Mouse (Mus musculus) granulocyte monocyte progenitor cell, adult 5-6 weeks (primary cell): ENCODE measurements around the gene Camk2n1. TPM values are rescaled to one million over a fixed set of nuclear protein-coding genes. Genes with fewer than 3 reads are reported as not detected.

Experiments
- ATAC-seq: replicated peaks from 2 replicates; pipeline ENCODE4 v1.8.0; 2016; ENCODE audit warnings: mild to moderate bottlenecking, moderate TSS enrichment, inconsistent platforms; ENCODE audit not compliant: poor library complexity, severe bottlenecking
- total RNA-seq, 2 experiments: library from RNA; stranded (forward) in 1 of 2; stranded (reverse) in 1 of 2; fragments of 200-712, 200-1000 nt in 1 of 2; fragments of >200 nt in 1 of 2; fragmentation: Nextera tagmentation in 1 of 2; gene quantifications; 2 replicates each; pipeline ENCODE4 v1.2.3; 2014 to 2017

Gene Camk2n1
- total RNA-seq, 2 experiments from 2014 or later, result not detected

- ATAC-seq, result peak; percentile 92
Observed at GRCm38 (mm10) chr4:138463832-138464487, 9.8 kb downstream of the Camk2n1 start.

GRCm38 (mm10) chr4:138464667-138465353 is 10.7 kb downstream of the Camk2n1 start:
- peak; percentile 6 for ATAC-seq

GRCm38 (mm10) chr4:138465446-138465845 is 11.3 kb downstream of the Camk2n1 start:
- no peak for ATAC-seq

GRCm38 (mm10) chr4:138466690-138467089 is 12.6 kb downstream of the Camk2n1 start:
- ATAC-seq, result no peak

GRCm38 (mm10) chr4:138467451-138467850 is 13.3 kb downstream of the Camk2n1 start:
- no peak for ATAC-seq

GRCm38 (mm10) chr4:138469080-138469479 is 15.0 kb downstream of the Camk2n1 start:
- no peak for ATAC-seq

- ATAC-seq, result no peak
Observed at GRCm38 (mm10) chr4:138471241-138471640, 17.1 kb downstream of the Camk2n1 start.

- ATAC-seq, result no peak
Observed at GRCm38 (mm10) chr4:138479595-138479994, 25.5 kb downstream of the Camk2n1 start.

- ATAC-seq, result no peak
Observed at GRCm38 (mm10) chr4:138480962-138481361, 26.8 kb downstream of the Camk2n1 start.

GRCm38 (mm10) chr4:138482721-138483120 is 28.6 kb downstream of the Camk2n1 start:
- no peak for ATAC-seq

GRCm38 (mm10) chr4:138488241-138488640 is 34.1 kb downstream of the Camk2n1 start:
- no peak for ATAC-seq

GRCm38 (mm10) chr4:138491088-138491487 is 37.0 kb downstream of the Camk2n1 start:
- no peak for ATAC-seq

GRCm38 (mm10) chr4:138493161-138494001 is 39.3 kb downstream of the Camk2n1 start:
- ATAC-seq, result peak; percentile 50

GRCm38 (mm10) chr4:138494905-138495304 is 40.8 kb downstream of the Camk2n1 start:
- ATAC-seq, result no peak

GRCm38 (mm10) chr4:138495775-138496174 is 41.7 kb downstream of the Camk2n1 start:
- ATAC-seq, result no peak

GRCm38 (mm10) chr4:138496746-138497520 is 42.8 kb downstream of the Camk2n1 start:
- no peak for ATAC-seq

GRCm38 (mm10) chr4:138499856-138500645 is 45.9 kb downstream of the Camk2n1 start:
- no peak for ATAC-seq

- ATAC-seq, result no peak
Observed at GRCm38 (mm10) chr4:138501048-138501447, 46.9 kb downstream of the Camk2n1 start.

- no peak for ATAC-seq
Observed at GRCm38 (mm10) chr4:138504632-138505101, 50.6 kb downstream of the Camk2n1 start.
